Mouse (Mus musculus) MEL (cell line): ENCODE data around the gene Ptgis. TPM values are rescaled to one million over a fixed set of nuclear protein-coding genes. Genes with fewer than 3 reads are reported as not detected.

Source experiments
- DNase-seq: peaks from one replicate; pipeline ENCODE4 v3.0.0; 2011; ENCODE audit warnings: low read depth, low spot score
- H3K27ac ChIP-seq: 2 replicates; pipeline ENCODE4 v1.5.1; 2012; ENCODE audit warnings: low read depth, mild to moderate bottlenecking, control low read depth, low read length, moderate library complexity; ENCODE audit not compliant: control insufficient read depth
- H3K27me3 ChIP-seq, 2 experiments: fragments of 150-350 bp in 1 of 2; sonication (generic) in 1 of 2; 2 replicates each; pipeline ENCODE4 v1.6.1; 2012; ENCODE audit warnings: low read length in 2 of 2, mild to moderate bottlenecking in 2 of 2, improper control_type of control experiment in 1 of 2, moderate library complexity in 1 of 2; ENCODE audit not compliant: insufficient read depth in 2 of 2, control insufficient read depth in 1 of 2
- H3K36me3 ChIP-seq, 2 experiments: 2 replicates each; pipeline ENCODE4 v1.6.1; 2012 to 2014; ENCODE audit warnings: low read length in 2 of 2, improper control_type of control experiment in 1 of 2, inconsistent platforms in 1 of 2, mild to moderate bottlenecking in 1 of 2; ENCODE audit not compliant: insufficient read depth in 2 of 2, control insufficient read depth in 1 of 2
- H3K4me1 ChIP-seq, 2 experiments: fragments of 150-350 bp in 1 of 2; sonication (generic) in 1 of 2; 2 replicates each; pipeline ENCODE4 v1.6.1; 2012; ENCODE audit warnings: low read length in 2 of 2, improper control_type of control experiment in 1 of 2, mild to moderate bottlenecking in 1 of 2; ENCODE audit not compliant: insufficient read depth in 2 of 2, control insufficient read depth in 1 of 2
- H3K4me3 ChIP-seq, 2 experiments: fragments of 150-350 bp in 1 of 2; sonication (generic) in 1 of 2; 2 replicates each; pipeline ENCODE4 v1.5.1; 2012; ENCODE audit warnings: low read depth in 2 of 2, low read length in 2 of 2, mild to moderate bottlenecking in 2 of 2, moderate library complexity in 2 of 2, control low read depth in 1 of 2, improper control_type of control experiment in 1 of 2; ENCODE audit not compliant: control insufficient read depth in 1 of 2, insufficient read depth in 1 of 2
- H3K79me2 ChIP-seq: 2 replicates; pipeline ENCODE4 v1.6.1; 2012; ENCODE audit warnings: mild to moderate bottlenecking, low read length, moderate library complexity; ENCODE audit not compliant: control insufficient read depth, poor library complexity, insufficient read depth
- H3K9ac ChIP-seq: 2 replicates; pipeline ENCODE4 v1.6.1; 2012; ENCODE audit warnings: low read depth, mild to moderate bottlenecking, control low read depth, low read length, moderate library complexity; ENCODE audit not compliant: control insufficient read depth, poor library complexity, severe bottlenecking
- H3K9me3 ChIP-seq: fragments of 150-350 bp; sonication (generic); replicated peaks from 2 replicates; pipeline ENCODE4 v1.6.1; 2012; ENCODE audit warnings: mild to moderate bottlenecking, low read length, improper control_type of control experiment, moderate library complexity; ENCODE audit not compliant: insufficient read depth
- CHD1 ChIP-seq: IDR thresholded peaks from 2 replicates; pipeline ENCODE4 v1.6.1; 2012; ENCODE audit warnings: low read depth, mild to moderate bottlenecking, inconsistent platforms, low read length, improper control_type of control experiment
- CTCF ChIP-seq, 3 experiments: IDR thresholded peaks in 2 of 3; conservative IDR thresholded peaks in 1 of 3; 2 replicates each; pipeline ENCODE4 v1.5.1; 2011 to 2012; ENCODE audit warnings: low read length in 3 of 3, low read depth in 2 of 3, mild to moderate bottlenecking in 2 of 3, improper control_type of control experiment in 1 of 3, inconsistent platforms in 1 of 3, mixed read lengths in 1 of 3, moderate library complexity in 1 of 3; ENCODE audit not compliant: control insufficient read depth in 1 of 3, insufficient read depth in 1 of 3, poor library complexity in 1 of 3, severe bottlenecking in 1 of 3
- ELF1 ChIP-seq: IDR thresholded peaks from 2 replicates; pipeline ENCODE4 v1.6.1; 2014; ENCODE audit warnings: low read depth, mild to moderate bottlenecking, inconsistent platforms, low read length, improper control_type of control experiment, moderate library complexity
- ETS1 ChIP-seq: IDR thresholded peaks from 2 replicates; pipeline ENCODE4 v1.6.1; 2012; ENCODE audit warnings: low read depth, mild to moderate bottlenecking, inconsistent platforms, low read length, improper control_type of control experiment, moderate library complexity
- HCFC1 ChIP-seq: IDR thresholded peaks from 2 replicates; pipeline ENCODE4 v1.6.1; 2012; ENCODE audit warnings: low read depth, mild to moderate bottlenecking, inconsistent platforms, low read length, improper control_type of control experiment, moderate library complexity
- MAFK ChIP-seq: IDR thresholded peaks from 2 replicates; pipeline ENCODE4 v1.6.1; 2011; ENCODE audit warnings: low read depth, mild to moderate bottlenecking, low read length, improper control_type of control experiment, borderline replicate concordance
- MEF2A ChIP-seq: IDR thresholded peaks from 2 replicates; pipeline ENCODE4 v1.6.1; 2014; ENCODE audit warnings: low read depth, mild to moderate bottlenecking, inconsistent platforms, low read length, improper control_type of control experiment; ENCODE audit not compliant: poor library complexity, insufficient replicate concordance, severe bottlenecking; ENCODE audit errors: extremely low read depth
- MXI1 ChIP-seq: IDR thresholded peaks from 2 replicates; pipeline ENCODE4 v1.6.1; 2011; ENCODE audit warnings: mild to moderate bottlenecking, low read depth, low read length, improper control_type of control experiment
- MYC ChIP-seq: IDR thresholded peaks from 2 replicates; pipeline ENCODE4 v1.6.1; 2011; ENCODE audit warnings: low read depth, mild to moderate bottlenecking, low read length, improper control_type of control experiment, moderate library complexity
- NELFE ChIP-seq: IDR thresholded peaks from 2 replicates; pipeline ENCODE4 v1.6.1; 2011; ENCODE audit warnings: low read depth, low read length, improper control_type of control experiment
- POLR2AphosphoS2 ChIP-seq: IDR thresholded peaks from 2 replicates; pipeline ENCODE4 v1.6.1; 2011; ENCODE audit warnings: low read length, improper control_type of control experiment
- POLR2AphosphoS5 ChIP-seq: IDR thresholded peaks from 2 replicates; pipeline ENCODE4 v1.6.1; 2012; ENCODE audit warnings: low read depth, borderline replicate concordance, mild to moderate bottlenecking, inconsistent platforms, low read length, moderate library complexity, mixed read lengths
- RAD21 ChIP-seq: IDR thresholded peaks from 2 replicates; pipeline ENCODE4 v1.6.1; 2011; ENCODE audit warnings: mild to moderate bottlenecking, low read depth, low read length, improper control_type of control experiment
- RCOR1 ChIP-seq: IDR thresholded peaks from 2 replicates; pipeline ENCODE4 v1.6.1; 2012; ENCODE audit warnings: low read depth, mild to moderate bottlenecking, inconsistent platforms, low read length, improper control_type of control experiment
- SIN3A ChIP-seq: IDR thresholded peaks from 2 replicates; pipeline ENCODE4 v1.6.1; 2012; ENCODE audit warnings: low read length, improper control_type of control experiment, inconsistent platforms
- SMC3 ChIP-seq: IDR thresholded peaks from 2 replicates; pipeline ENCODE4 v1.6.1; 2011; ENCODE audit warnings: low read depth, low read length, improper control_type of control experiment
- TAL1 ChIP-seq: IDR thresholded peaks from 2 replicates; pipeline ENCODE4 v1.6.1; 2012; ENCODE audit warnings: mild to moderate bottlenecking, inconsistent platforms, low read length, moderate library complexity, mixed read lengths
- UBTF ChIP-seq: IDR thresholded peaks from 2 replicates; pipeline ENCODE4 v1.6.1; 2012; ENCODE audit warnings: low read depth, mild to moderate bottlenecking, inconsistent platforms, low read length, improper control_type of control experiment, moderate library complexity, borderline replicate concordance; ENCODE audit not compliant: insufficient read depth
- USF2 ChIP-seq, 2 experiments: IDR thresholded peaks; 2 replicates each; pipeline ENCODE4 v1.6.1; 2011 to 2012; ENCODE audit warnings: improper control_type of control experiment in 2 of 2, low read length in 2 of 2, borderline replicate concordance in 1 of 2, inconsistent platforms in 1 of 2, low read depth in 1 of 2, mild to moderate bottlenecking in 1 of 2; ENCODE audit not compliant: insufficient read depth in 1 of 2
- ZC3H11A ChIP-seq: IDR thresholded peaks from 2 replicates; pipeline ENCODE4 v1.6.1; 2012; ENCODE audit warnings: low read depth, mild to moderate bottlenecking, inconsistent platforms, low read length, improper control_type of control experiment
- ZKSCAN1 ChIP-seq: IDR thresholded peaks from 2 replicates; pipeline ENCODE4 v1.6.1; 2012; ENCODE audit warnings: low read depth, mild to moderate bottlenecking, inconsistent platforms, low read length, improper control_type of control experiment, moderate library complexity
- ZNF384 ChIP-seq: IDR thresholded peaks from 2 replicates; pipeline ENCODE4 v1.6.1; 2012; ENCODE audit warnings: low read depth, mild to moderate bottlenecking, inconsistent platforms, low read length, improper control_type of control experiment
- polyA plus RNA-seq, 2 experiments: library from polyadenylated mRNA; stranded (reverse) in 1 of 2; unstranded in 1 of 2; fragments of >175 nt in 1 of 2; fragments of >200 nt in 1 of 2; gene quantifications; 2 replicates each; pipeline versions ENCODE4 v1.2.1 to v1.2.4; 2012; ENCODE audit warnings: low replicate concordance in 2 of 2, low read depth in 1 of 2; ENCODE audit not compliant: insufficient read length in 2 of 2, insufficient read depth in 1 of 2, missing spikeins in 1 of 2
- total RNA-seq: library from RNA; depleted of rRNA; stranded (reverse); fragments of 300-350 nt; gene quantifications from 2 replicates; pipeline ENCODE4 v1.2.3, GENCODE M21; 2012

Gene Ptgis
- total and polyA plus RNA-seq, 3 experiments: 7.3 to 12.7 TPM; not detected in 1

DNA sequence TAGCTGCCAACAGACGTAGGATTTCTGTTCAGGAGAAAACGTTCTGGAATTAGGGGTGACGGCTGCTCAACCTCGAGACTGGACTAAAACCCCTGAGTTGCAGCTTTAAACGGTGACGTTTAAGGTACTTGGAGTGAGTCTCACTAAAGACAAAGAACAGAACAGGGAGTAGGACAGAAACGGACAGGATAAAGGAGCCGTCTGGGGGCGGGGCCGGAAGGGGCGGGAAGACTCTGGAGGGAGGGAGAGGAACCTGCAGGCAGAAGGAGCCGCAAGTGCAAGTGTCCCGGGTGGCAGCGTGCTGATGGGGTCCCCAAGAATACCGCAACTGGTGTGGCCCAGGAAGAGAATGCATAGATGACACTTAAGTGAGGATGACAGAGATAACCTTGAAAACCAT is 9.8 kb downstream of the Ptgis start (continued):
- TF ChIP-seq USF2 (IDR thresholded peaks at IDR 0.05; ENCODE audit: borderline replicate concordance in 1 of 2, insufficient read depth in 1 of 2, low read depth in 1 of 2, low read length in 2 of 2): no peak

DNA sequence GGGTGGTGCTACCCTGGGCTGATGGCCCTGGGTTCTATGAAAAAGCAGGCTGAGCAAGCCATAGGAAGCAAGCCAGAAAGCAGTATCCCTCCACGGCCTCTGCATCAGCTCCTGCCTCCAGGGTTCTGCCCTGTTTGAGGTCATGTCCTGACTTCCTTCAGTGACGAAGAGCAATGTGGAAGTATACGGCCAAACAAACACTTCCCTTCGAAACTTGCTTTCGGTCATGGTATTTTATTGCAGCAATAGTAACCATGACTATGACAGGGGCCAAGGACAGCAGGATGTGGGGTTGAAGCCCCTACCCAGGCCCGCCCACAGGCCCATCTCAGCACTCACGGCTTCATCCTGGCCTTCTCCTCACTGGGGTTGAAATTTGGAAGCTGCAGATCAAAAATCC is 15.5 kb downstream of the Ptgis start:
- Histone ChIP-seq H3K27ac (no peak overlapping the region), H3K79me2 (no peaks in the 10 kb centered on the region; the same call in 1 of the 2 replicates), H3K27me3 (no peaks in the 10 kb centered on the region)
- TF ChIP-seq ETS1 (no peak), ZNF384 (no peak), MEF2A (no peak)
- TF ChIP-seq, all 39 proteins: peak for 0
- Histone ChIP-seq H3K4me3 (no peak overlapping the region), H3K36me3 (no peaks in the 10 kb centered on the region; a peak in 1 of 4 replicates), H3K9ac (no peak overlapping the region), H3K9me3 (no peaks in the 10 kb centered on the region), H3K4me1 (no peaks in the 10 kb centered on the region)
- no peak for DNase-seq

DNA sequence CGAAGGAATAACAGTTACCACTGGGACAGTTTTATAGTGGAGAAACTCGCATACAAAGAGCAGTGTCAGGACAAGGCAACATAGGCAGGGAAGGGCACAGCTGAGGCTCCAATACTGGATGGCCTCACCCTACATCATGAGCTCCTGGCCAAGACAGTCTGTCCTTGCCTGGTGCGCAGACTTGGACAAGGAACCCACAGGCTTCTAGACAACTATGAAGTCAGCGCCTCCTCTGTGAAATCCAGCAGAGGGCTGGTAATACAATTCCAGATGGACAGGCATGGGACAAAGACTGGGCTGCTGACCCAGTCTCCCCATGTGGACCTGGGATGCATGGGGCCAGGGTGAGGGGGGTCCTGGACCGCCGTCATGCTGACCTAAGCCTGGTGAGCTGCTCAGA is 16.2 kb downstream of the Ptgis start:
- Histone ChIP-seq H3K27ac (no peak overlapping the region), H3K27me3 (no peaks in the 10 kb centered on the region)
- DNase-seq: no peak

DNA sequence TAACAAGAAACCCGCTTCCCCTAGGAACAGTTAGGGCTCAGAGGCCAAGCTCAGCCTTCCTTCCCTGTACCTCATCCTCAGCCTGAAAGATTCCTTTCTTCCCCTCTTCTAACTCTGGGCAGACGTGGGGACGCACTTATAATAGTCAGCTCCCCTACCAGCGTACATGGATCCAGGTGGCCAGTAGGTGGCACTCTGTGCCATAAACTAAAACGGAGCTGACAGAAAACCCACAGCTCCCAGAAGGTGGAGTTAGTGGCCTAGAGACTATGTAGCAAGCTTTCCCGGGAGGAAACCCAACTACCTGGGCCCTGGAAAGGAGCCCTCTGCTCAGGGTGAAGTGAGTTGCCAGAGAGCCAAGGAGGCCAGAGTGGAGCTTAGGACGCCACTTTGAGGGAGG is 18.3 kb downstream of the Ptgis start:
- Histone ChIP-seq H3K79me2 (no peaks in the 10 kb centered on the region; the same call in 1 of the 2 replicates), H3K4me1 (no peaks in the 10 kb centered on the region), H3K9ac (peak overlapping the region; percentile 5; the same call in 1 of the 2 replicates), H3K4me3 (peak overlapping the region; percentile 74 to 75; a peak in 2 of 4 replicates), H3K36me3 (no peaks in the 10 kb centered on the region), H3K27me3 (no peaks in the 10 kb centered on the region), H3K9me3 (no peaks in the 10 kb centered on the region), H3K27ac (no peak overlapping the region)
- peak; percentile 86 for DNase-seq
- no peak for TF ChIP-seq ELF1
- no peak for TF ChIP-seq ZKSCAN1
- TF ChIP-seq POLR2AphosphoS5: no peak
- TF ChIP-seq HCFC1: 0 out of 2 replicates have a peak, but pooled peaks have one; percentile 32
- 0 out of 2 replicates have a peak, but pooled peaks have one; percentile 21 for TF ChIP-seq SIN3A
- TF ChIP-seq UBTF: no peak
- TF ChIP-seq RAD21: peak; percentile 78
- peak; percentile 80 for TF ChIP-seq SMC3
- no peak for TF ChIP-seq MAFK
- TF ChIP-seq CTCF (IDR thresholded peaks at IDR 0.05 in 2 of 3, conservative IDR thresholded peaks at IDR 0.05 in 1 of 3; ENCODE audit: control insufficient read depth in 1 of 3, insufficient read depth in 1 of 3, low read depth in 2 of 3, low read length in 3 of 3, poor library complexity in 1 of 3, severe bottlenecking in 1 of 3): peak; percentile 77 to 98 (median 88)
- TF ChIP-seq ZC3H11A: peak; percentile 61; the same call in 1 of the 2 replicates
- no peak for TF ChIP-seq TAL1

More for the DNA sequence above, 16.2 kb downstream of the Ptgis start:
- H3K4me3 ChIP-seq: no peak overlapping the region
- no peaks in the 10 kb centered on the region for H3K36me3 ChIP-seq
- H3K4me1 ChIP-seq: no peaks in the 10 kb centered on the region
- no peaks in the 10 kb centered on the region for H3K9me3 ChIP-seq
- no peaks in the 10 kb centered on the region; the same call in 1 of the 2 replicates for H3K79me2 ChIP-seq
- TF ChIP-seq ELF1 (no peak), RCOR1 (no peak), MYC (no peak), NELFE (no peak), POLR2AphosphoS2 (no peak), SMC3 (no peak), MXI1 (no peak), CHD1 (no peak)
- H3K9ac ChIP-seq: no peak overlapping the region
